Comparison of ENCODE assay signal across 13 mouse cellular contexts in genomic region chr17:88581511-88582021, GRCm38 (mm10). TPM values are rescaled to one million over a fixed set of nuclear protein-coding genes. Genes with fewer than 3 reads are reported as not detected.
DNase-seq lines count a peak whose midpoint lies in the region; ATAC-seq and TF ChIP-seq lines count a peak whose summit lies in the region.
"Had no signal": no experiment of that assay in that cellular context is flagged by ENCODE, and none has a peak within 500 bp of the region (broad histone marks: within the 10 kb centered on the region; RNA-seq: fewer than 3 reads in every experiment).

No protein-coding gene starts in this region.

- WGBS in heart, embryonic 11.5 days (ENCODE audit: insufficient replicate concordance): 69% methylated on average over 6 of the region's 6 CpGs
- WGBS in small intestine, adult 2 months: 54% methylated on average over 6 of the region's 6 CpGs
- 79% methylated on average over 6 of the region's 6 CpGs for WGBS in hindbrain, embryonic 11.5 days

- no peak overlapping the region for H3K9ac ChIP-seq in heart, embryonic 11.5 days (ENCODE audit: low read depth, low read length)
- H3K9ac ChIP-seq in hindbrain, embryonic 11.5 days (ENCODE audit: low read depth, low read length): no peak overlapping the region
- H3K9ac ChIP-seq: heart, embryonic 15.5 days; lung, embryonic 15.5 days; neural tube, embryonic 12.5 days; stomach, embryonic 15.5 days had no signal

- DNase-seq in heart, adult 18-20 months: peak; percentile 56 to 77
- peak; percentile 51 for DNase-seq in CD4-positive helper T cell, adult 2 months (ENCODE audit: low read depth, low spot score)
- DNase-seq in induced T-regulatory cell, adult 2 months (ENCODE audit: low read depth): peak; percentile 60
- DNase-seq in hindbrain, embryonic 11.5 days (ENCODE audit: low spot score): no peak
- DNase-seq in adrenal gland, adult (ENCODE audit: inconsistent age in 2 of 2, low spot score in 1 of 2): no peak
- no peak for DNase-seq in cerebellum, adult 18-20 months

- no peak overlapping the region for H3K4me3 ChIP-seq in heart, embryonic 11.5 days (ENCODE audit: low read depth, low read length)
- H3K4me3 ChIP-seq in small intestine, adult 2 months (ENCODE audit: low read depth, low read length): no peak overlapping the region
- H3K4me3 ChIP-seq in hindbrain, embryonic 11.5 days (ENCODE audit: low read depth, low read length): no peak overlapping the region
- H3K4me3 ChIP-seq: forebrain, embryonic 10.5 days; heart, embryonic 15.5 days; lung, embryonic 15.5 days; neural tube, embryonic 12.5 days; stomach, embryonic 15.5 days had no signal

- H3K9me3 ChIP-seq in heart, embryonic 11.5 days (replicated peaks; ENCODE audit: control insufficient read depth, low read length): no peaks in the 10 kb centered on the region
- no peaks in the 10 kb centered on the region for H3K9me3 ChIP-seq in hindbrain, embryonic 11.5 days (ENCODE audit: control insufficient read depth, low read length)
- H3K9me3 ChIP-seq: forebrain, embryonic 10.5 days; heart, embryonic 15.5 days; lung, embryonic 15.5 days; neural tube, embryonic 12.5 days; stomach, embryonic 15.5 days had no signal

- H3K4me2 ChIP-seq in heart, embryonic 11.5 days: no peak overlapping the region
- no peak overlapping the region for H3K4me2 ChIP-seq in hindbrain, embryonic 11.5 days (replicated peaks; ENCODE audit: low read depth, low read length)
- H3K4me2 ChIP-seq: heart, embryonic 15.5 days; lung, embryonic 15.5 days; neural tube, embryonic 12.5 days; stomach, embryonic 15.5 days had no signal

- ATAC-seq in heart, embryonic 11.5 days (replicated peaks; ENCODE audit: insufficient number of reproducible peaks, low FRiP score, low TSS enrichment): no peak
- no peak for ATAC-seq in hindbrain, embryonic 11.5 days (ENCODE audit: low FRiP score)

- H3K27ac ChIP-seq in heart, embryonic 11.5 days (ENCODE audit: low read depth, low read length): no peak overlapping the region
- H3K27ac ChIP-seq in small intestine, adult 2 months (ENCODE audit: insufficient read depth, low read depth, low read length): peak overlapping the region; percentile 81
- no peak overlapping the region for H3K27ac ChIP-seq in hindbrain, embryonic 11.5 days (ENCODE audit: low read depth, low read length)
- H3K27ac ChIP-seq: forebrain, embryonic 10.5 days; heart, embryonic 15.5 days; neural tube, embryonic 12.5 days; stomach, embryonic 15.5 days had no signal

- H3K27me3 ChIP-seq in heart, embryonic 11.5 days (ENCODE audit: control insufficient read depth, insufficient read depth, low read length): no peaks in the 10 kb centered on the region
- H3K27me3 ChIP-seq in small intestine, adult 2 months (ENCODE audit: control insufficient read depth, insufficient read depth, low read length): no peaks in the 10 kb centered on the region
- no peaks in the 10 kb centered on the region for H3K27me3 ChIP-seq in hindbrain, embryonic 11.5 days (ENCODE audit: control insufficient read depth, insufficient read depth, low read length)
- H3K27me3 ChIP-seq: heart, embryonic 15.5 days; lung, embryonic 15.5 days; neural tube, embryonic 12.5 days; stomach, embryonic 15.5 days had no signal

- TF ChIP-seq CTCF in small intestine, adult 2 months (IDR thresholded peaks at IDR 0.05; ENCODE audit: extremely low read depth, insufficient read length, insufficient replicate concordance, low read depth, low read length): no peak

- H3K4me1 ChIP-seq in heart, embryonic 11.5 days (ENCODE audit: control insufficient read depth, insufficient read depth, low read length): no peaks in the 10 kb centered on the region
- peaks cover 3% of the 10 kb centered on the region; the same call in 1 of the 2 replicates for H3K4me1 ChIP-seq in small intestine, adult 2 months (ENCODE audit: control insufficient read depth, insufficient read depth, insufficient read length, low read length)
- no peaks in the 10 kb centered on the region for H3K4me1 ChIP-seq in hindbrain, embryonic 11.5 days (replicated peaks; ENCODE audit: control insufficient read depth, insufficient read depth, low read length)
- H3K4me1 ChIP-seq: forebrain, embryonic 10.5 days; neural tube, embryonic 12.5 days had no signal

- no peak for TF ChIP-seq POLR2A in small intestine, adult 2 months (IDR thresholded peaks at IDR 0.05; ENCODE audit: low read depth, low read length)

- peaks cover 27% of the 10 kb centered on the region for H3K36me3 ChIP-seq in heart, embryonic 11.5 days (ENCODE audit: control insufficient read depth, insufficient read depth, low read length)
- H3K36me3 ChIP-seq in small intestine, adult 2 months (ENCODE audit: control insufficient read depth, insufficient read depth, low read length): peaks cover 56% of the 10 kb centered on the region
- H3K36me3 ChIP-seq in hindbrain, embryonic 11.5 days (ENCODE audit: control insufficient read depth, insufficient read depth, low read length): 0 out of 2 replicates have a peak, but pooled peaks cover 8% of the 10 kb centered on the region

RNA-seq across cellular contexts. Expression of gene Ston1, which starts 15.9 kb away (rescaled TPM):
- 10 to 100 TPM; 19.3 to 20.6 TPM for total RNA-seq in heart, adult 18-20 months (2021)
- polyA plus RNA-seq in heart, embryonic 11.5 days (2014; fragmentation: Nextera tagmentation; extraction: Ambion mirVana): 6.9 and 11.1 TPM in 2 replicates
- 2.3 and 5.4 TPM in 2 replicates for polyA plus RNA-seq in small intestine, adult 2 months (2012; rRNA removed)
- 4.8 and 7.2 TPM in 2 replicates for polyA plus RNA-seq in hindbrain, embryonic 11.5 days (2014; fragmentation: Nextera tagmentation; extraction: Ambion mirVana)

RNA-seq across cellular contexts. Expression of gene Ppp1r21, which starts 51.6 kb away (rescaled TPM):
- 10 to 100 TPM; 10.1 to 10.8 TPM for total RNA-seq in heart, adult 18-20 months (2021)
- 15.9 and 16.8 TPM in 2 replicates for polyA plus RNA-seq in heart, embryonic 11.5 days (2014; fragmentation: Nextera tagmentation; extraction: Ambion mirVana)
- 7.7 and 15.7 TPM in 2 replicates for polyA plus RNA-seq in small intestine, adult 2 months (2012; rRNA removed)
- 25.4 and 28.6 TPM in 2 replicates for polyA plus RNA-seq in hindbrain, embryonic 11.5 days (2014; fragmentation: Nextera tagmentation; extraction: Ambion mirVana)

Comparison
In these comparisons a context has a peak if more than half of its experiments do, and no peak if none do; other contexts are left out.
1. DNase-seq: peak in heart, adult 18-20 months (2 of 2), CD4-positive helper T cell, adult 2 months (single experiment) and induced T-regulatory cell, adult 2 months (single experiment); none in hindbrain, embryonic 11.5 days (single experiment), adrenal gland, adult (0 of 2) and cerebellum, adult 18-20 months (0 of 2).